Mouse (Mus musculus) adrenal gland, postnatal 4 days (tissue): ENCODE results near the gene Krt222. TPM values are rescaled to one million over a fixed set of nuclear protein-coding genes. Genes with fewer than 3 reads are reported as not detected.
"Not testable (repeated sequence)": the region's sequence is repeated elsewhere in the genome, so short reads cannot be mapped to it uniquely, and the experiment has no call there.

Experiments
- DNase-seq, 2 experiments: peaks; one replicate each; pipeline ENCODE4 v3.0.0; 2021 to 2022; ENCODE audit warnings: low spot score in 2 of 2, mixed read lengths in 2 of 2
- long read RNA-seq, 2 experiments: library from polyadenylated mRNA; stranded (forward); transcript quantifications; one replicate each; pipeline ENCODE4 v2.0.0; 2021
- total RNA-seq, 2 experiments: library from RNA; stranded (reverse); gene quantifications; 2 replicates each; pipeline ENCODE4 v1.2.3; 2021

Gene Krt222
- total RNA-seq, result 1 to 10 TPM; 1.2 to 1.9 TPM
- long read RNA-seq, experiment 1, partial matches to known transcripts, result 0 of 2 reads
- long read RNA-seq, experiment 1, other reads (novel, unspliced or antisense), result 0 of 2 reads
- long read RNA-seq, experiment 2, partial matches to known transcripts, result 0 of 1 reads
- long read RNA-seq, experiment 2, other reads (novel, unspliced or antisense), result 0 of 1 reads

- no peak for DNase-seq
These were observed at the start of gene Krt222 for GRCm38 (mm10) chr11:99243820-99244374. TSS of gene Krt222 (minus strand) at chr11:99244085.

DNA sequence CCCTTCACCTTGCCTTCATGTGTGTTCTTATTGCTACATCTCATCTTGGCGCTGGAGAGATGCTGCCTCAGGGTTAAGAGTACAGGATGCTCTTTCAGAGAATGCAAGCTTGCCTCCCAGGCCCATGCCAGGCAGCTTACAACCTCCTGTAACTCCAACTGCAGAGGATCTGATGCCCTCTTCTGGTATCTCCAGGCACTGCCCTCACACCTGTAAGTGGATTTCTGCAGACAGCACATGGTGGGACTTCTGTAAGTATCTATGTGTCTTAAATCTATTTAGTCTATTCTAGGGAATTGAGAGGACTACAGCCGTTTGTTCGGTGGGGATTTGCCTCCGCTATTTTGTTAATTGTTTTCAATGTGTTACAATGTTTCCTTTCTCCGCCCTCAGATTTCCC is 49.0 kb upstream of the Krt222 start:
- DNase-seq, result peak in 1 of 2 experiments; percentile 14

DNA sequence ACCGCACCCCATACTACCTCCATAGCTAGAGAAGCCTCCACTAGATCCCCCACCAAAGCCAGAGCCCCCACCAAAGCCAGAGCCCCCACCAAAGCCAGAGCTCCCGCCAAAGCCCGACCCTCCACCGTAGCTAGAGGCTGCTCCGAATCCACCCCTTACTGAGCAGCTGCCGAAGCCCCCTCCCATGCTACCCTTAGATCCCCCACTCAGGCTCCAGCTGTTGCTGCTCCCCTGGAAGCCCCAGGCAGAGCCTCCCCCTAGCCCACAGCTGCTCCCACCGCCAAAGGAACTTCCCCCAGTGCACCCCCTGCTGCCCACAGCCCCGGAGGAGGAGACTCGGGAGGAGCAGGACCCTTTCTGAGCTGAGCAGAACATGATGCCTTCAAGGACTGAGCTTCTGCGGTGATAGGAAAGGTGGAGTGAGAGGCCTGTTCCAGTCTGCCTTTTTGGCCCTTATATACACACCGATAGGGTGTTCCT is 41.0 kb upstream of the Krt222 start, which contains the start of gene Krt24:
Gene Krt24, minus strand, starts transcription at position 430 of the 480 bp plus-strand sequence.
- DNase-seq, result no peak

GRCm38 (mm10) chr11:99284011-99284410 is 40.1 kb upstream of the Krt222 start:
- no peak for DNase-seq

DNA sequence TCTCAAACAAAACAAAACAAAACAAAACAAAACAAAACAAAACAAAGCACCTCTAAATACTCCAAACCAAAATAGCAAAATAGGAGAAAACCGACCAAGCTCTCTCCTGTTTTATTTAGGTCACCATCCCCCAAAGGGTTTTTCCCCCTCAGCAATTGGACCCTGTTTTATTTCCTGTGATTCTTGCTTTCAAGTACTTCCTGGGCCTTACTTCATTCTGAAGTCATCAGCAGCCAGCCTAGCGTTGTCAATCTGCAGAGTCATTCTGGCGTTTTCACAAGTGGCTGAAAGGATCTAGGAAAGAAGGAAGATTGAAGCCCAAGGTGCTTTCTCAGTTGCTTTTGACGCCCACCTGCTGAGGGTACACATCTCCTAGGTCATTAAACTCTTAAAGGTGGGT is 39.4 kb upstream of the Krt222 start:
- DNase-seq, result no peak

GRCm38 (mm10) chr11:99281116-99281515 is 37.2 kb upstream of the Krt222 start:
- no peak for DNase-seq

DNA sequence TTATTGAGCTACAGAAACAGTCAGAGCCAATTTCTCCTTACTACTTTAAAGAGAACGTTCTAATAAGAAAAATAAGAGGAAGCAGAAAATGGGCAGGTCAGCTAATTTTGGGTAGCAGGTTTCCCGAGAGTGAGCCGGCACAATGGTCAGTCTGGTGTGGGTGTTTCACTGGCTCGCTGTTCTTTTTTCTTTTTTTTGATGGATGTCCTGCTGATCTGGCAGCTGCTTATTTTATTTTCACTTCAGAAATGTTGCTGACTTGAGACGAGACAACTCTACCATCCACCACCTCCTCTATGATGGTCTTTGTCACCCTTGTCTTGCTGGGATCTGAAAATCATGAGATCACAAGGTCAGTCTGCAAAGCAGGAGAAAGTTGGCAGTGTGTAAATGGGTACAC is 36.1 kb upstream of the Krt222 start:
- no peak for DNase-seq

- DNase-seq, result no peak
These were observed 32.9 kb upstream of the Krt222 start for GRCm38 (mm10) chr11:99276786-99277185.

- DNase-seq, result no peak
These were observed 31.7 kb upstream of the Krt222 start for GRCm38 (mm10) chr11:99275624-99276023.

DNA sequence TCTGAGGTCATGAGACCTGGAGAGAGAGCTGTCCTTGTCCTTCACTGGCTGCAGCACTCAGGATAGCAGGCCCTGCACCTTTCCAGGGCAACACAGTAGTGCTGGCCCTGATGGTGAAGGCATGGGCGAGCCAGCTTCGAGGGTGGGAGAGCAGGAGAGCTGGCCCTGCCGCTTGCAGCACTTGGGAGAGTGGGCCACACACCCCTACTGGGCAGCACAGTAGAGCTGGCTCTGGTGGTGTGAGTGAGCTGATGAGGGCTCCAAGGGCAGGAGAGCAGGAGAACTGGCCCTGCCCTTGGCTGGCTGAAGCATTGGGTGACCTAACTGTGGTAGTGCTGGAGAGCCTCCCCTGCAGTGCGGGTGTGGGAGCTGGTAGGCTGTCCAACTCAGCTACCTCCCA is 28.8 kb upstream of the Krt222 start:
- no peak for DNase-seq

- no peak for DNase-seq
These were observed 25.3 kb upstream of the Krt222 start for GRCm38 (mm10) chr11:99269192-99269591.

DNA sequence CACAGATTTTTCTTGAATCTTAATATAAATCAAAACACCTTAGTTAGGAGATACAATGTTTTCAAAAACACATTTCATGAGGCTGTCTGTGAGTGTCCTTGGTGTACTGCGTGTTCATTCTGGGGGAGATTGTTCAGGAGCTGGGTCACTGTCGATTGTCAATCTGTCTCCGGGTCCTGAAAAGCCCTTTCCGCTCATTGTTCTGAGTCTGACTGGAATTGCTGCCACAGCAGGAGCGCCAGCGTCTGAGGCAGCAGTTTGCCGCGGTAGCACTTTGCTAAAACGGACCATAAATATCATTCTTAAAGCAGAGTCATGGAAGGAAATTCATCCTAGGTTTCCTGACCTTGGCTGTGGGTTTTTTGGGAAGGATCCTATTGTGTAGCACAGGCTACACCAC is 21.9 kb upstream of the Krt222 start:
- no peak for DNase-seq

GRCm38 (mm10) chr11:99265220-99265619 is 21.3 kb upstream of the Krt222 start:
- DNase-seq, result no peak

- DNase-seq, result no peak
These were observed 12.3 kb upstream of the Krt222 start for GRCm38 (mm10) chr11:99256213-99256612.

DNA sequence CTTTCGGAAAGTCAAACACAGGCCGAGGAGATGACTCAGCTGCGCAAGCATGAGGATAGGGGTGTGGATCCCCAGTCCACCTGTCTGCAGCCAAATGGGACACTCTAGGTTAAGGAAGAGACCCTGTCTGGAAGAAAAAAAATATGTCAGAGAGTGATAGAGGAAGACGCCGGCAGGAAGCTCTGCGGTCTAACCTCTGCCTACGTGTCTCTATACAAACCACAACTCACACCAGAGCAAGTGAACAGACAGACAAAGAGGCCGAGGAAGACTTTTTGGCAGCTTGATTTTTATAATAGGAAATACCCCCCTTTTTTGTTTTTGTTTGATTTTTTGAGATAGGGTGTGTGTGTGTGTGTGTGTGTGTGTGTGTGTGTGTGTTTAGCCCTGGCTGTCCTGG is 11.4 kb upstream of the Krt222 start:
- DNase-seq, result no peak

- DNase-seq, result no peak
These were observed 10.0 kb upstream of the Krt222 start for GRCm38 (mm10) chr11:99253893-99254292.

- DNase-seq, result no peak
These were observed 8.8 kb upstream of the Krt222 start for GRCm38 (mm10) chr11:99252671-99253070.

DNA sequence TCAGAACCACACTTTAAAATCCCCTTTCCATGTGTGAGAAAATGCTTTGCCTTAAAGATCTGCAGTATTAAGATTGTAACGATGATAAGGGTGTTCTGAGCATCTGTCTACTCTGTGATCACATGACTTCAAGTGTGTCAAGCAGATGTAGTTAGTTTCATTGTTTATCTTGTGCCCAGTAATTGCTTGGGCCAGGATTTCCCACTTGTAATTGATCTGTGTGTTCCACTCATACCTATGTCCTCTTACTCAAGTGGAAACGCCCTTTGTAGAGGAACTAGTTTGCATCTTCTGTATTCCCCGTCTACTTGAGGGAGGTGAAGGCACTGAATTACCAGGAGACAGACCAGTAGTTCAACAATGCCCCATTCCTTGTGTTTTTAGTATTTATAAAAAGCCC is 6.8 kb upstream of the Krt222 start:
- DNase-seq, result no peak

DNA sequence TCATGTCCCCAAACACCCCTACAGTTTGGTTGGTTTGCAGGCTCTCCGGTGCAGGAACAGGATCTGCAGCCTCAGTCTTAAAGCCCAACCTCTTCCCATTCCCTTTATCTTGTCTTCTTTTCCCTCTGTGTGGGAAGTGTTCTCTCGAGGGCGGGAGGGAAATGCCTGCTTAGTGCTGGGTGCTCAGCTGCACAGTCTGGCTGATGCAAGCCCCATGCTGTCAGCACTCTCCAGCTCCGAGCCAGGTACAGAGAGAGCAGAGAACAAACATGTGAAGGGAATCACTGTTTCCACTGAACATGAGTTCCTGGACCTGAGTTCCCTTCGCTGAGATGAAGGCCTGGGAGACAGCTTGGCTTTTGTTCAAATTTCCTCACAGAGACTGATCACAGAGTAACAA is 6.4 kb upstream of the Krt222 start:
- DNase-seq, result no peak

- no peak for DNase-seq
These were observed 5.2 kb upstream of the Krt222 start for GRCm38 (mm10) chr11:99249115-99249514.

- DNase-seq, result no peak
These were observed 4.0 kb upstream of the Krt222 start for GRCm38 (mm10) chr11:99247916-99248315.

- not testable (repeated sequence) for DNase-seq
These were observed 634 bp upstream of the Krt222 start for GRCm38 (mm10) chr11:99244519-99244918.

- no peak for DNase-seq
These were observed 575 bp downstream of the Krt222 start for GRCm38 (mm10) chr11:99243200-99243819.
